In genomic region chr15:12822416-12823395, GRCm38 (mm10) we compare ENCODE assay signal across 14 mouse cellular contexts. TPM values are rescaled to one million over a fixed set of nuclear protein-coding genes. Genes with fewer than 3 reads are reported as not detected.
DNase-seq lines count a peak whose midpoint lies in the region; ATAC-seq and TF ChIP-seq lines count a peak whose summit lies in the region.
"Had no signal": no experiment of that assay in that cellular context is flagged by ENCODE, and none has a peak within 500 bp of the region (broad histone marks: within the 10 kb centered on the region; RNA-seq: fewer than 3 reads in every experiment).

No protein-coding gene starts in this region.

- H3K27ac ChIP-seq in intestine, embryonic 15.5 days: no peak overlapping the region
- H3K27ac ChIP-seq in intestine, postnatal 0 days (ENCODE audit: low read depth, low read length): no peak overlapping the region
- no peak overlapping the region for H3K27ac ChIP-seq in ES-Bruce4 (ENCODE audit: insufficient read depth, low read length)
- peak overlapping the region; percentile 96 for H3K27ac ChIP-seq in liver, embryonic 12.5 days
- H3K27ac ChIP-seq: heart, adult 2 months; hindbrain, embryonic 12.5 days; left cerebral cortex, adult 2 months had no signal

- H3K4me2 ChIP-seq in intestine, embryonic 15.5 days (replicated peaks): 0 out of 2 replicates have a peak overlapping the region, but pooled peaks have one; percentile 9
- no peak overlapping the region for H3K4me2 ChIP-seq in intestine, postnatal 0 days (replicated peaks; ENCODE audit: low read depth)
- H3K4me2 ChIP-seq in liver, embryonic 12.5 days: peak overlapping the region; percentile 86

- no peak for ATAC-seq in intestine, embryonic 15.5 days
- ATAC-seq in intestine, postnatal 0 days: no peak
- peak; percentile 57 for ATAC-seq in liver, embryonic 12.5 days
- ATAC-seq: activated CD4-positive, CD25-positive, alpha-beta regulatory T cell, adult 4 months had no signal

- peak; percentile 35 for DNase-seq in c-Kit-negative CD71-positive TER-119-positive erythroid progenitor cells, embryonic 14.5 days (ENCODE audit: low read depth, low spot score)
- DNase-seq in right cerebral cortex, postnatal 25 days: no peak
- no peak for DNase-seq in ovary, postnatal 10 days (ENCODE audit: low spot score)
- no peak for DNase-seq in T-cell, adult 2 months (ENCODE audit: low spot score)
- DNase-seq: cerebellum, postnatal 14 days; heart, adult 2 months; lung, postnatal 10 days had no signal

- no peaks in the 10 kb centered on the region for H3K9me3 ChIP-seq in intestine, embryonic 15.5 days
- H3K9me3 ChIP-seq in intestine, postnatal 0 days (ENCODE audit: control insufficient read depth): no peaks in the 10 kb centered on the region
- no peaks in the 10 kb centered on the region for H3K9me3 ChIP-seq in ES-Bruce4 (replicated peaks; ENCODE audit: control insufficient read depth, insufficient read depth, low read length, poor library complexity, severe bottlenecking)
- no peaks in the 10 kb centered on the region for H3K9me3 ChIP-seq in liver, embryonic 12.5 days (replicated peaks)
- H3K9me3 ChIP-seq: hindbrain, embryonic 12.5 days had no signal

- no peak for TF ChIP-seq POLR2A in ES-Bruce4 (IDR thresholded peaks at IDR 0.05; ENCODE audit: insufficient read depth, low read length)

- no peak for TF ChIP-seq CTCF in intestine, postnatal 0 days (IDR thresholded peaks at IDR 0.05; ENCODE audit: low read depth)
- TF ChIP-seq CTCF in ES-Bruce4 (IDR thresholded peaks at IDR 0.05; ENCODE audit: low read depth, low read length): no peak

- H3K4me3 ChIP-seq in intestine, embryonic 15.5 days (replicated peaks): no peak overlapping the region
- H3K4me3 ChIP-seq in intestine, postnatal 0 days (ENCODE audit: low read depth, low read length): no peak overlapping the region
- no peak overlapping the region for H3K4me3 ChIP-seq in ES-Bruce4 (ENCODE audit: low read depth, low read length)
- H3K4me3 ChIP-seq in liver, embryonic 12.5 days: peak overlapping the region; percentile 88

- WGBS in intestine, embryonic 15.5 days: 78% methylated on average over 9 of the region's 9 CpGs
- WGBS in intestine, postnatal 0 days: 77% methylated on average over 9 of the region's 9 CpGs
- 40% methylated on average over 9 of the region's 9 CpGs for WGBS in liver, embryonic 12.5 days (ENCODE audit: insufficient replicate concordance)

- H3K36me3 ChIP-seq in intestine, embryonic 15.5 days: peaks cover 11% of the 10 kb centered on the region; the same call in 1 of the 2 replicates
- H3K36me3 ChIP-seq in intestine, postnatal 0 days (ENCODE audit: control insufficient read depth, insufficient read depth): peaks cover 32% of the 10 kb centered on the region
- H3K36me3 ChIP-seq in ES-Bruce4 (ENCODE audit: control insufficient read depth, insufficient read depth, low read length, poor library complexity, severe bottlenecking): peaks cover 48% of the 10 kb centered on the region
- H3K36me3 ChIP-seq in liver, embryonic 12.5 days: peaks cover 62% of the 10 kb centered on the region

- no peak overlapping the region for H3K9ac ChIP-seq in intestine, embryonic 15.5 days
- no peak overlapping the region for H3K9ac ChIP-seq in intestine, postnatal 0 days (ENCODE audit: low read depth, low read length)
- peak overlapping the region; percentile 5; the same call in 1 of the 2 replicates for H3K9ac ChIP-seq in ES-Bruce4 (ENCODE audit: low read depth, poor library complexity, severe bottlenecking)
- H3K9ac ChIP-seq in liver, embryonic 12.5 days: peak overlapping the region; percentile 93

- H3K27me3 ChIP-seq in intestine, embryonic 15.5 days (replicated peaks): no peaks in the 10 kb centered on the region
- no peaks in the 10 kb centered on the region for H3K27me3 ChIP-seq in intestine, postnatal 0 days (replicated peaks; ENCODE audit: control insufficient read depth, insufficient read depth, low read length)
- H3K27me3 ChIP-seq in ES-Bruce4 (ENCODE audit: control insufficient read depth, insufficient read depth, low read length, poor library complexity, severe bottlenecking): no peaks in the 10 kb centered on the region
- no peaks in the 10 kb centered on the region for H3K27me3 ChIP-seq in liver, embryonic 12.5 days (replicated peaks)
- H3K27me3 ChIP-seq: hindbrain, embryonic 12.5 days had no signal

- no peak for TF ChIP-seq EP300 in ES-Bruce4 (IDR thresholded peaks at IDR 0.05; ENCODE audit: insufficient read depth, low read depth, low read length)

- H3K4me1 ChIP-seq in intestine, embryonic 15.5 days (replicated peaks): peaks cover 6% of the 10 kb centered on the region; the same call in 1 of the 2 replicates
- peaks cover 6% of the 10 kb centered on the region for H3K4me1 ChIP-seq in intestine, postnatal 0 days (replicated peaks; ENCODE audit: control insufficient read depth, insufficient read depth, low read length)
- H3K4me1 ChIP-seq in ES-Bruce4 (ENCODE audit: control insufficient read depth, insufficient read depth, low read length): no peaks in the 10 kb centered on the region
- peaks cover 52% of the 10 kb centered on the region for H3K4me1 ChIP-seq in liver, embryonic 12.5 days

RNA-seq across cellular contexts. Expression of gene 6030458C11Rik, which starts 1.7 kb away (rescaled TPM):
- polyA plus RNA-seq in intestine, embryonic 15.5 days (2015; fragmentation: Nextera tagmentation; extraction: Ambion mirVana): 30.5 and 31.7 TPM in 2 replicates
- 10.0 and 12.1 TPM in 2 replicates for polyA plus RNA-seq in intestine, postnatal 0 days (2015; fragmentation: Nextera tagmentation; extraction: Ambion mirVana)
- 49.5 and 54.8 TPM in 2 replicates for polyA plus RNA-seq in ES-Bruce4 (2011; ENCODE audit: insufficient read depth, insufficient read length, low read depth, missing spikeins)
- 48.6 and 52.0 TPM in 2 replicates for polyA plus RNA-seq in liver, embryonic 12.5 days (2016; fragmentation: Nextera tagmentation; extraction: Ambion mirVana)

RNA-seq across cellular contexts. Expression of gene Drosha, which starts 1.9 kb away (rescaled TPM):
- 28.3 and 29.9 TPM in 2 replicates for polyA plus RNA-seq in intestine, embryonic 15.5 days (2015; fragmentation: Nextera tagmentation; extraction: Ambion mirVana)
- 8.4 and 8.9 TPM in 2 replicates for polyA plus RNA-seq in intestine, postnatal 0 days (2015; fragmentation: Nextera tagmentation; extraction: Ambion mirVana)
- polyA plus RNA-seq in ES-Bruce4 (2011; ENCODE audit: insufficient read depth, insufficient read length, low read depth, missing spikeins): 120 and 123 TPM in 2 replicates
- 24.3 and 26.3 TPM in 2 replicates for polyA plus RNA-seq in liver, embryonic 12.5 days (2016; fragmentation: Nextera tagmentation; extraction: Ambion mirVana)

Comparison
In these comparisons a context has a peak if more than half of its experiments do, and no peak if none do; other contexts are left out.
1. H3K9ac ChIP-seq: peak in ES-Bruce4 (single experiment) and liver, embryonic 12.5 days (single experiment); none in intestine, embryonic 15.5 days (single experiment) and intestine, postnatal 0 days (single experiment).